Mouse (Mus musculus): ENCODE results near the gene Tgif2.

DNA sequence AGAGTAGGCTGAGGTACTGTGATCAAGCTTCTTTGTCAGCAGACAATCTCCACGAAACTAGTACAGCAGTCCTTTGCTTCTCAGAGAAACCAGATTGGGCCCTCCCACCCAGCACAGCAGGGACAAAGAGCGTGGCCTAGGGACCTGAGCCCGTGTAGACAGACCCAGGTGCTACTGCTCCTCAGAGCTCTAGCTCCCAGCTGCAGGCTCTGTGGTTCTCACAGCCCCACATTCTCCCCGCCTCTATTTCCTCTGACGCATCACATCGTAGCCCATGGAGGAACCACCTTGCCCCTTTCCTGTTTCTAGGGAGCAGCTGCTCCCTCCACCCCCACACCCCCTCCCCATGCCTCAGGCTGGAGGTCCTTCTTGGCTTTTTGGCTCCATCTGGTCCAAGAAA is 47.2 kb downstream of the Tgif2 start, which contains the start of gene Sla2:
- TF ChIP-seq GATA1 (IDR thresholded peaks at IDR 0.05; ENCODE audit: borderline replicate concordance, low read length) (no peak), FLI1 (IDR thresholded peaks at IDR 0.05; ENCODE audit: low read length) (no peak)
